Mouse (Mus musculus) lung, postnatal 4 days (tissue): Measurements from ENCODE around the gene Esyt2.

Source experiments
- DNase-seq, 2 experiments: peaks; one replicate each; pipeline ENCODE4 v3.0.0; 2021

Gene Esyt2

DNA sequence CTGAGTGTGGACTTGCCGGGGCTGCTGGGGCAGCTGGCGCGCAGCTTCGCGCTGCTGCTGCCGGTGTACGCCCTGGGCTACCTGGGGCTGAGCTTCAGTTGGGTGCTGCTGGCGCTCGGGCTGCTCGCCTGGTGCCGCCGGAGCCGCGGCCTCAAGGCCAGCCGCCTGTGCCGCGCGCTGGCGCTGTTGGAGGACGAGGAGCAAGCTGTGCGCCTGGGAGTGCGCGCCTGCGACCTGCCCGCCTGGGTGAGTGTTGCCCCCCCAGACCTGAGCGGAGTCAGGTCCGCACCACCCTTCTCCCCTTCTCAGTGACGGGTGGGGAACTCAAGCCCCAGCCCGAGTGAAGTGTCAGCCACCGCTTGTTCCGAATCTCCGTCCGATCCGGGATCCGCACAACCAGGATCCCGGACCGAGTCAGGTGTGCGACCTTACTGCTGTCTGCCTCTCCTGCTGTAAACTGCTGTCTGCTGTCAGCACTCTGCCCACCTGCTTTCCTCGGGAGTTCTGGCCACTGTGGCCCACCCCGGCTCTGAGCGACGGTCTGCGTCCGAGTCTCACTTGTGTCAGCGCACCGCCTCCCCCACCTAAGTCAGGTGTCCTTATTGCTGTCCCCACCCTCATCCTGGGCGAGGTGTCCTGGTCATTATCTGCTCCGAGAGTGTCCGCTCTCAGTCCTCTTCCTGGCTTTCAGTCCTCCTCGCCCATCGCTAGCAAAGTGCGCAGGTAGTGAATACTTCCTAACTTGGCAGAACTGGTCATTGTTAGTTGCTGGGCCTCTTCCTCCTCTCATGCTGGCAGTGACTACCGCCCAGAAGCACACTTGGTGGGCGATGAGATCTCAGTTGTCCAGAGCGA is 658 bp downstream of the Esyt2 start:
- DNase-seq: peak; percentile 28 to 31

DNA sequence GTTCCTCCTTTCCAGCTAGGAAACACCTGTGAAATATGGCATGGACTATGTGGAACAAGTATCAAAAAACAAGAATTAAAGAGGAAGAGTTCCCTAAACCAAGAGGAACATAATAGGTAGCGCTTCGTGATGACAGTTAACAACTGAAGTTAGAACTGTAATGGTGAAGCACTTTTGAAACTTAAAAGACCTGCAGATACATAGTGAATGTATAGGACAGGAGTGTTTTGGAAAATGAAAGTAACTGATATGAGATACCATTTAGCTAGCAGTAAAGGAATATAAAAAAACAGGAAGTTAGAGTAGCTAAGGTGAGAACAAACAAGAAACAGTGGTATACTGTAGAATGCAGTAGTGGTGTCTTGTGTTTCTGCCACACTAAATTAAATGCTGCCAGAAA is 1.9 kb downstream of the Esyt2 start:
- DNase-seq: no peak

GRCm38 (mm10) chr12:116283511-116283910 is 2.5 kb downstream of the Esyt2 start:
- no peak for DNase-seq

- no peak for DNase-seq
Observed at GRCm38 (mm10) chr12:116293185-116293584, 12.2 kb downstream of the Esyt2 start.

DNA sequence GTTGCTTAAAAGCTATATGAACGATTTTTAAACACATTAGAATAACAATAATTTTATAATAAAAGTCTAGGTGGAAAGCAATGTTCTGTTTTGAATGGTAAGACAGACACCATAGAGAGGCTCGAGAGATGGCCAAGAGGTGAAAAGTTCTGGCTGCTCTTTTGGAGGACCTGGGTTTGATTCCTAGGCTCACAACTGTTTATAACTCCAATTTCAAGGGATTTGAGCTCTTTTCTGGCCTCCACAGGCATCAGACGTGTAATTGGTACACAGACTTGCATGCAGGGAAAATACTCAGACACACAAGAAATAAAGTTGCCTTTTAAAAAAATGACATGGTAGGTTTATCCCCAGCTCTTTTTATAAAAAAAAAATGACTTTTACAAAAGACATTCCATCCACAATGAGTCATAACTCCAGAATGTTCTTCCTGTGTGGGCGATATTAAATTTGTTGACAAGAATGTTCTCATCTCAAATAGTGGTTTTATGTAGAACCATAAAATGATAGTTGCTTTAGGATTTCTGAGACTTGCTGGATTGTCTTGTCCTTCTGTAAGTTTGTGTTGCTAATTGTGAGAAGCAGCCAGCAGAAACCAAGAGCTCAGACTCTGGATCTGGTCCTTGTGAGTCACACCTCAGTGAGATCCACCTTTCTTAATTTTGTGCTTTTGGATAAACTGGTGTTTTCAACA is 12.8 kb downstream of the Esyt2 start:
- DNase-seq: no peak

DNA sequence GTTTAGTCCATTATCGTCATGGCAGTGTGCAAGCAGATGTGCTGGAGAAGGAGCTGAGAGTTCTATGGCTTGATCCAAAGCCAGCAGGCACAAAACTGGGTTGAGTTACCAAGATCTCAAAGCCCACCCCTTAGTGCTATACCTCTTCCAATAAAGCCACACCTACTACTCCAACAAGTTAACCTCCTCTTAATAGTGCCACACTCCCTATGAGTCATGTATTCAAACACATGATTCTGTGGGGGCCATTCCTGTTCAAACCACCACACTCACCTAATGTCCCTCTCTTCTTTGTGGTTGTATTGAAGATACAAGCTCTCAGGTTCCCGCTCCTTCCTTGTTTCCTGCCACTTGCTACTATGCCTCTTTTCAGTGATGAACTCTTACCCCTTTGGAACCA is 18.9 kb downstream of the Esyt2 start:
- DNase-seq: no peak

GRCm38 (mm10) chr12:116302181-116302580 is 21.2 kb downstream of the Esyt2 start:
- DNase-seq: no peak

GRCm38 (mm10) chr12:116306042-116306441 is 25.0 kb downstream of the Esyt2 start:
- no peak for DNase-seq

GRCm38 (mm10) chr12:116307870-116308269 is 26.9 kb downstream of the Esyt2 start:
- no peak for DNase-seq

GRCm38 (mm10) chr12:116308612-116309011 is 27.6 kb downstream of the Esyt2 start:
- no peak for DNase-seq

DNA sequence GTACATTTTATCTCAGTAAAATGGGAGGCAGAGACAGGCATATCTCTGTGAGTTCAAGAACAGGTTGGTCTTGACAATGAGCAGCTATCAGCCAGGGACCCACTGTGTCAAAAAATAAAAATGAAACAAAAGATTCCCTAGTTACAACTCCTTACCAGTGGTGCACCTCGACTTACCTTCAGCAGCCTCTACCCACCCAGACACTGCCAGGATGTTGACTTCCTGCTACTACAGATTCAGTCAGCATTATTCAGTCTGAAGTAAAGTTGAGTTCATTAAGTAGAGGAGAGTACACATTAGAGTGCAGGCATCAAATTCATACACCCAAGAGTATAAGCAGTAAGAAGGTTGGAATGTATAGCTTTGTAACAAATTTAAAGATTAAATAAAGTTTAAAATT is 32.8 kb downstream of the Esyt2 start:
- no peak for DNase-seq

GRCm38 (mm10) chr12:116315498-116315897 is 34.5 kb downstream of the Esyt2 start:
- no peak for DNase-seq

- no peak for DNase-seq
Observed at GRCm38 (mm10) chr12:116317818-116318217, 36.8 kb downstream of the Esyt2 start.

DNA sequence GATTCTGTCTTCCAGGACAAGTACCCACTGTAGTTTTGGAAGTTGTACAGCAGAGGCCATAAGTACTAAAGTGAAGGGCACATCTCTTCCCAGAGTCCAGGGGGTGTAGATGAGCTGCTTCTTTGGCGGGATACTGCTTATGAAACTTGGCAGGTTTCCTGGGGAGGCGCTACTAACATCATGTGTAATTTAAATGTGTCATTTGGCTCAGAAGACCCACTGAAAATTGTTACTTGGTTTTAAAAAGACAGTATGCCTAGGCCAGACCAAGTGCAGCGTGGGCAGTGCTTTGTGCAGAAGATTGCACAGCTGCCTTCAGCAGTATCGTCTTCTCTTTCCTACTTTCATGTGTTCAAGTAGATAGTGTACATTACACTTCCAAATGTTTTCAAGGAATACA is 44.5 kb downstream of the Esyt2 start:
- peak; percentile 34 to 49 for DNase-seq

DNA sequence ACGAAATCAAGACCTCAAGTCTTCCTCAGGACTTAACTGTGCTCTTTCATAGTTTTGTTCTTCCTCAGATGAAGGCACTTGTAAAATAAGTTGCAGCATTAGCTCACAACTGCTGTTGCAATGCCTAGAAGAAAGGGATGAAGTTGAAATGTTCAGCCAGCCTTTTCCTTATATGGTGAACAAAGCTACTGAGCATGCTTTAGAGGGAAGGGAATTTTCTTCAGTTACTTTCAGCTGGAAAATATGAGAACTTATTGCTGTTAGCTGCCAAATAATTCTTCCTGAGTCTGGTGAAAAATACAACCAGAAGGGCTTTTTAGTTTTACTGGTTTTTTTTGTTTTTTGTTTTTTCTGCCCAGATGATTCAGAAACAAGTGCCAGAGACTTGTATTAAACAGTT is 45.2 kb downstream of the Esyt2 start:
- no peak for DNase-seq

GRCm38 (mm10) chr12:116334253-116334652 is 53.3 kb downstream of the Esyt2 start:
- no peak for DNase-seq

GRCm38 (mm10) chr12:116340160-116340559 is 59.2 kb downstream of the Esyt2 start:
- DNase-seq: no peak

- DNase-seq: no peak
Observed at GRCm38 (mm10) chr12:116348755-116349286, 67.8 kb downstream of the Esyt2 start.

DNA sequence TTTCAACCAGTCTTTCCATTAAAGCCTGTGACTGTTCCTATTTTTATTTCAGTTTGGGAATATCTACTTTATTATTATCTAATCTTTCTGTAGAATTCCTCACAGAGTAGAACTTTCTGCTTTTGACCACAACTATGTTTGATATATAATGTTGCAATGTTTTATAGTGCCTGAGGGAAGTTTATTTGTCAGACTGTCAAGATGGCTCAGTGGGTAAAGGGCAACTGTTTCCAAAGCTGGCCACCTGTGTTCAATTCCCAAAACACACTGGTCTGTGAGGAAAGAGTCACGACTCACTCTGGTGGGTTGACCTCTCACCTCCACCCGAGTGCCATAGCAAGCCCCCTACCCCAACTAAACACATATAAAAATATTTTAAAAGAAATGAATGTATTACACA is 68.4 kb downstream of the Esyt2 start:
- no peak for DNase-seq

DNA sequence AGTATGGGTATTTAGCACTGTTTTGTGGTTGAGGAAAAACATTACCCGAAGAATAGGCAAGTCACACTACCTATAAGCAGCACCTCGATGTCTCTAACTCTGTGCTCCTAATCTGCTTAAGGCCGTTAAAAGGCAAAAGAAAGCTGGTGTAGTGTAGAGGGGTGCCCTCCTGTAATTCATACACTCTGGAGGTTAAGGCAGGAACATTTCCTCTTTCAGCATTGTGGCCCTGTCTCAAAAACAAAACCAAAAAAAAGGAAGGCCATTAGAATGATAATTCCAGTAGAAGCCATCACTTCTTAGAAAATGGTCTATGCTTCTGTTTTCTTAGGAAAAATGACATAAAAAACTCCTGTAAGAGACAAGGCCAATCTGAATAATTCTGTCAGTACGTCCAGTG is 70.0 kb downstream of the Esyt2 start:
- DNase-seq: no peak

- DNase-seq: no peak
Observed at GRCm38 (mm10) chr12:116352404-116352803, 71.4 kb downstream of the Esyt2 start.

DNA sequence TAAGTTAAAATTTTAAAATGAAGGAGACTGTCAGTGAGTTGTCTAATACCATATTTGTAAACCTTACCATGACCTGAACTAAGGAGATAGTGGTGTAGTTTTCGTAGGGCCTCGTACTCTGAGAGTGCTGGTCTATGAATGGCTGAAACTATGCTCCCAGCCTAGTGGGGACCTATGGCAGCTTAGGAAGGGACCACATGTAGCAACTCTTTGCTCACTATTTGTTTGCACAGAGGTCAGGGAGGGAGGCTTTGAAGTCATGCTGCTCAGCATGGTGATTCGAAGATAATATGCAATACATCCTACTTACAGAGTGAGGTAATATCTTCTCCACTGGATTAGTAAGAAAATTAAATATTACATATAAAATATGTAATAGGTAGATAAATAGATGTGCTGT is 73.7 kb downstream of the Esyt2 start:
- DNase-seq: no peak

DNA sequence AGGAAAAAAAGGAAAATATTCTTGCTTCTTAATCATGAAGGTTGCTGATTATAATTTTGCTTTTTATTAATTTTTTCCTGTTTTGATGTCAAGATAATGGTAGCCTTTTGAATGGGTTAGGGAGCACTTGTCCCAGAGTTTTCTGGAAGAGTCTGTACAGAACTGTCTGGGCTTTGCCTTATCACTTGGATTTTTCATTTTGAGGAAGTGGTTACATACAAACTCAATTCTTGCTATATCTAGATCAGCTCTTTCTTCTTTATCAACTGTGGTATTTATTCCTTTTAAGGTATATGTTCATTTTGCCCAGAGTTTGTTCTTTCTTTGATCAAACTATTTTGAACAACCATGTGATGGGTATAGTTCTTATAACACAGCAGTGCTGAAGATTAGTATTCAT is 81.1 kb downstream of the Esyt2 start:
- no peak for DNase-seq

GRCm38 (mm10) chr12:116366900-116367299 is 85.9 kb downstream of the Esyt2 start:
- no peak for DNase-seq
